Mouse (Mus musculus) layer of hippocampus, adult 9-11 months (tissue): ENCODE measurements around the gene Plcb1.

Experiments used
- DNase-seq: peaks from one replicate; pipeline ENCODE4 v3.0.0; 2022

Gene Plcb1

DNA sequence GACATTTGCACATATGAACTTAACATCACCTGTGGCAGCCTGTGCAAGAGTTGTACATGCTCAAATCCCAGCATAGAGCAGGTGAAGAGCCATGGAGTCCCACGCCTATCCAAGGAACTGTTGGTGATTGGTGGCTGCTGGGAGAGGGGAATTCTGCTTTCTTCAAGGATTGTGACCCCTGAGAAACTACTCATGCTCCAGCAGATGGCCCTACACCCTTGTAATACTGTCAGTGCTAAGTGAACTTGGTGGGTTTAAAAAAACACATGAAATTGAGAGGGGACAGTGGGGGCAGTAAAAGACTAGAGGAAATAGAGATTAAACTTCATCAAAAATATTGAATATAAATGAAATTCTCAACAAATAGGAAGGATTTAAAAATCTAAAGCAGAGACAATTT lies 53.0 kb downstream of the Plcb1 start:
- DNase-seq, result no peak

DNA sequence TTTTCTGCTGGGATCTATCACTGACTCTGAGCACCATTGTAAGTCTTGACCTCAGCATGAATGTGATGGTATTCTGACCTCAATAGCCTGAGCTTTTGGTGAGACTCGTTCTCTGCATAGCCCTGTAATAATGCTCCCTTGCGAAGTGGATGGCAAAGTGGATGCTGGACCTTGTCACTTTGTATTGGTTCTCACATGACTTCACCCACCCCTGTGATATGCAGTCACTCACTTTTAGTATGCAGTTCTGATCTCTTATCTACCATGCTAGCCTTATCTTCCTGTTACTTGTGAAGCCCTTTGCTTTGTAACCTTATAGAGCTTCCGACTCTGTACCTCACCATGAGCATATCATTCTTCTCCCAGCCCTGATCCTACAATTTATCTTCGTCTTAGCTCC lies 57.0 kb downstream of the Plcb1 start:
- DNase-seq, result no peak

DNA sequence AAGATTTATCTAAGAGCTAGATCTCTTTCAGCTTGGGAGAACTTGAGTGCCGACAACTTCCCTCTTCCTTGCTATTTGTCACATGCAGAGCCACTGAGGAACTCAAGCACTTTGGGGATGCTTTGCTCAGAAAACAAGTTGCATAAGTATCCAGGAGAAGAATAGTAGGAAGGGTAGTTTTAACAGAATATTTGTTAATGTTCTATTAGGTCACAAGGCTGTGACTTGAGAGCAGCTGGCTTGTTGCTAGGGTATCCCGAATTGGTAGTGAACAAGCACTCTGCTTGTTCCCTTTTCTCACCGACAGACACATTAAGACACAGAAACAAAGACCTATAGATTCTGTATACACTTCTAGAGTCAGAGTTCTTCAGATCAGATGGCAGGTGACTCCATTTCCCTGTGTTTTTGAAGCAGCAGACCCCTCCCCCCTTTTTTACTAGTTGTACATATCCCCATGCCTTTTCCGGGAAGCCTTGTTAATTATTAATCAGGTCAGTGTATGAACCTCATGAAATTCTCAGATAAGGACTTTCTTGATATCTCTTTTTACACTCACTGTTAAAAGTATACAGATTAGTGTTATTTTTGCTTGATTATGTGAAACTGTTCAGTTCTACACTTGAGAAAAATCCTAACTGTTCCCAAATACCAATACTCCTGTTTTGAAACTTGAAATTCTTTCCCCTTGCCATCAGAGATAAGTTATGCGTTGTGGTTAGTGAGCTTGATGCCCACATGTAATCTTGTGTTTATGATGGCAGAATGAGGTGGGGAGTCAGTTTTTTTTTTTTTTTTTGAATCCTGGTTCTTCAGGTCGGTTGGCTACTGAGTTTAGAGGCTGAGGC lies 58.7 kb downstream of the Plcb1 start:
- DNase-seq, result no peak

DNA sequence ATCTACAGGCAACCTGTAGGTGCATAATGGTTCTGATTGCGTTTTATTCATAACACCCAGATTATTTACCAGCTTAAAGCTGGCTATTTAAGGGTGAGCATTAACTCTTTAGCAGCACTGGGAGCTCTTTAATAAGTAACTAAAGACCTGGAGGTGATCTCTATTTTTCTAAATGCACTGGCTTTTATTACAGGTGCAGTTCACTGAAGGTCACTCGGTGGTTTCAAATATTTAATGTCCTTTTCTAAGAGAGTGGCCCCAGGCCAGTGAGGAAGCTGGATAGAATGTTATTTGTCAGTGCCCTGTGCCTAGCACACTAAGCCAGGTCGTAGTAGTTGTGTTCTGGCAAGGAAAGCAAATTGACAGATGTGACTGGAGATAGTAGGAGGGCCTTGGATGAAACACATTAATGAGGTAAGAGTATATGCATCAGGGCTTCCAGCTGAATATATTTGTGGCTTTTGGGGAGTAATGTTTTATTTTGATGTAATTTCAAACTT lies 59.4 kb downstream of the Plcb1 start:
- DNase-seq, result no peak

DNA sequence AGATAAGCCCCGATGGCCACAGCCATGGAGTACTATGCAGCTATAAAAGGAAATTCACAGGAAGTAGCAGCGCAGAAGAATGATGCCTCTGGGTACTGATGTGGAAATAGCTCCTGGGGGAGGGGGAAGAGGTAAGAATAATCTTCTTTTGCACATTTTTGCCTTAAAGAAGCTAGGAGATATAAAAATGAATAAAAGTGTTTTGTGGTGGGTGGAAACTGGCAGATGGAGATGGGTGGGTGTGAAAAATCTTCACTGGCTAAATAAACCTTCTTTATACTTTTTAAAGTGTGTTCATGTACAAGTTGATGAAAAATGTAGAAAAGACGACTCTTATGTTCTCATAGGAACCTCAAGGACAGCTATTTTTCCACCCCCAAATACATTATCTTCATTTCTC lies 60.7 kb downstream of the Plcb1 start:
- peak; percentile 62 for DNase-seq

DNA sequence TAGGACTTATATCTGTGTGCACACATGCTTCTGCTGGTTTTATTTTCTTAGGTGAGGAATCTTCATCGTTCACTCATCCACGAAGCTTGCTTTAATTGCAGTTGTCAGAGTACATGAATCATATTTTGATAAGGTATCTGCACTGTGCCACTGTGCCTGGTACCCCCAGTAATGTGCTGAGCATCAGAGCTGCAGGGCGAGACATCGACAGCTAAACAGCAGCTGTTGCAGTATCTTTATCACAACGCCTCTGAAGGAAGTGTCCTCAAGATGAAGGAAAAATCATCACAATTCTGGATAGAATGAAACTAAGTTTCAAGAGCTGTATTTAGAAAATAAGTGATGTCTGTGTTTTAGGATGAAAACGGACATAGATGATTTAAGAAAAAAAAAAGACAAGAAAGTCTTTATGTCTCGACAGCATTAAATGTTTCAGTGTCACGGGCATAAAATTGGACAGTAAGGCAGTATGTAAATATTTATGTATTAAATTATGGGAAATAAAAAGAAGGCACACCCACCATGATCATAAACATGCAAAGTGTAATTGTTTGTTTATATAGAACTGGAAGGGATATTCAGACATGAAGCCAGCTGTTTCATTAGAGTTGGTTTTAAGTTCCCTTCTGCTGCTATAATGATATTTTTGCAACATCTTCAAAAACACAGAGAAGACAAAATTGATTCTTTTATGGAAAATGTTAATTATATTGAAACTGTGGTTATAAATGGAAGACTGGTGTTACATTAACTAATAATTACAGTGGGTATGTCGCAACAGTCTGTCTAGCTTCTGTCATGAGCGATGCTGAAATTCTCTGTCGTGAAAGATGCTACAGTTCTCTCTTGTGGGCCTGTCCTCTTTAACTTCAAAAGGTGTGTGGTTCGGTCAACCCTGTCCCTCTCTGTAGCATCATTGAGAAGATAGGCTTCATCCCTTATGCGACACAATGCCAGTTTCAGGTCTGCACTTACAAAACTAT lies 65.6 kb downstream of the Plcb1 start:
- no peak for DNase-seq

DNA sequence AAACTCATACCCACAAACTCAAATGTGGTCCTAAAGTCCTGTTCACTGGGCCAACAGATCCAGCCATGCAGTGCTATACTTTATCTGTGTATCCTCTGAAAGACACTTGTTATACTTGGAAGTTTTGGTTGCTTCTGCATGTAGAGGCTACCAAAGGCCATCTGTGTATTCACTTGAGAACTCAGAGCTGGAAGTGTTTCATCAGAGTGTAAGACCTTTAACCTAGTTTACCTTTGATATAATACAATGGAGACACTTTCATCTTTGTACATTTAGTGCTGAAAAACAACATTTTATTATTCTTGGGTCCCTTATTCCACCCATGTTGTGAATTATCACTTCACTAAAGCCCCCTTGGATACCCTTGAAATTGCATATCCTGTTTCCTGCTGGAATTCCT lies 70.4 kb downstream of the Plcb1 start:
- no peak for DNase-seq

DNA sequence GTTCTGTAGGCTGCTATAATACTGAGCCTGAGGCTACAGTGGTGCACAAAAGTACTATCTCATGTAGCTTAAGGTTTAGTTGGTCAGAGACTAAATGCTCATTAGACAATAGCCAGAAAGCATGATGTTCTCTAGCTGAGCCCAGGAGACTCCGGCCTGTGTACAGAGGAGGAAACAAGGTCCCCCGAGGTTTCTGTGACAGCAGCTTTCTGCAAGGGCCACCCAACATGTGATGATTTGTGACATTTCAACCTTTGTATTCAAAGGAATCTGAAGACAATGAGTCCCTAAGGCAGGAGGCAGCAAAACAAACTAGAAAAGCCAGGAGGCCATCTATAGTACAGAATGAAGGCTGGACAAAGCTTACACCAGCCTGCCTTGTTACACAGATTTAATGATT lies 70.8 kb downstream of the Plcb1 start:
- DNase-seq, result no peak

DNA sequence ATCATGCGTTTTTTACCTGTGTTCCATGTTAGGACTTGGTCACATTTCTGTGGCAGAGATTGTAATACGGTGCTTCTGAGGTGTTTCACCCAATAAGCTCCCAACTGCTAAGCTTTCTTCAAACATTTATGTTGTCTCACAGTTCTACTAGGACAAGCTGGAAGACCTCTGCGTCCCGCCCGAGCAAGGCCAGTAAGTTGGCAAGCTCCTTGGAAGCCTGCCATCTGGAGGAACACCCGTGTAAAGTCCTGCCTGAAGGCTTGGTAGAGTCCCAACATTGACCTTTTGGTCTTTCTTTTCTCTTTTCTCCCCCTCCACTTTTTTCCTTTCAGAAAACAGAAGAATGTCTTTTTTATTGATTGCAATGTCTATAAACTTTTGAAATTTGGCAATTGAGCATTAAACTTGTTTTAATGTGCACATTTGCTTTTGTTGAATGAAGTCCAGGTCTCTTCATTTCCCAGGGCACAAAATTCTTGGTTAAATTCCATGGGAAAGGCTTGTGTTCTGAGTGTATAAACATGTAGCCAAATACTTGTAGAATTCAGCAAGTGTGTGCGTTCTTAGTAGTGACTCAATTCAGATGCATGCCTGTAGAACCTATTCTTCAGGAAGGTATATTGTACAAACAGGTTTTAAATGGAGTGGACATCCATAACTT lies 79.2 kb downstream of the Plcb1 start:
- peak; percentile 19 for DNase-seq

DNA sequence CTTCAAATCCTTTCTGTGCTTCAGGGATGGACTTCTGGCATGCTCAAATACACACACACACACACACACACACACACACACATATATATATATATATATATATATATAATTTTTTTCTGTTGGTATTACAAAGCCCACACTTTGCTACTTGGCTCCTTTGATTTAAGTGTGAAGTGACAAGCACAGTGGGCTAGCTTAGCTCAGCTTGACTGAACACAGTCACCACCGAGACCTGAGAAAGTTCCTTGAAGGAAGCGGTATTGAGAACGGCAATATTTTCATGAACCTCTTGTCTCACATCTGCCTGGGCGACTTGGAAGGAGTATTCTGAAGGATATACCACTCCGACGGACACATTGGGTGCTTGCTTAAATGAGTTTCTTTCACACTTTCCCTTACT lies 81.5 kb downstream of the Plcb1 start:
- DNase-seq, result no peak

DNA sequence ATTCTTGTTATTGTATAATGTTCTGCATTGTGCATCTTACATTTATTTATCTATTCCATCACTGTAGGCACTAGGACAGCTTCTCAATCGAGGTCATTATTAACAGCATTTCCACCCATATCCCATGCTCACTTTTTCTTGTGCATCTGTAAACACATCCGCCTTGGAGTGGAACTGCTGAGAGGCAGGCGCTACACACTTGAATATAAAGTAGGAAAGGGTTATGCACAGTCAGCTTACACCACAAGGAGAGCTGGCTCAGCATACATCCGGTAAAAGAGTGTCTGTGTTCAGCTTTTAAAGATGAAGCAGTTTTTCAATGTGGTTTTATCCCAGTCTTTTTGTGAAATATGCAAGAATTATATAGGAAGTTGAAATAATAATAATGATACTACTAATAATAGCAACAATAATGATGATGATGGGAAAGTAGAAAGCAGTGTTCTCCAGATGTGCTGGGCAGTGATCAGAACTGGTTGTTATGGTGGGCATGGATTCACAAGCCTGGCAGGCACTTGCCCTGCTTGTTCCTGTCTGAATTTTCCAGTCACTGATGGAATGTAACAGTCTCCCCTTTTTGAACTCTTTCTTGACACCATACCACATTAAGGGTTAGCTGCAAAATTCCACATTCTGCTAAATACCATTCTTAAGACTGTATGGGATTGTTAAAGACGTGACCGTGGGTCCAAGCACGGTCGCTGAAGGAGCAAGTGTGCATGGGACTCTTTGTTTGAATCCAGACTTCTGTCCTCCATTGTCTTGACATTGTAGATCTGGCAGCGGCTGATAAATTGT lies 86.0 kb downstream of the Plcb1 start:
- no peak for DNase-seq

DNA sequence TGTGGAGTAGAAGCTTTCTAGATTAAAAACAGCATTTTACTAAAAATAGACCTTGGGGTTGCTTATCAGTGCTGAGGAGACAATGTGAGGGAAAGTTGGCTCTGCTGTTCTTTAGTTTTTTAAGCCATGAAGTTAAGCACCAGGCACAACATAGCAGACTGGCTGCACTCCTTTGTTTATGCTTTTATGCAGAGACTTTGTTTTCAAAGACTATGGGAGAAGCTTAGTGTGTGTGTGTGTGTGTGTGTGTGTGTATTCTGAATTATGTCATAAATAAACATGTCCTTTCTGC lies 86.6 kb downstream of the Plcb1 start:
- DNase-seq, result no peak

DNA sequence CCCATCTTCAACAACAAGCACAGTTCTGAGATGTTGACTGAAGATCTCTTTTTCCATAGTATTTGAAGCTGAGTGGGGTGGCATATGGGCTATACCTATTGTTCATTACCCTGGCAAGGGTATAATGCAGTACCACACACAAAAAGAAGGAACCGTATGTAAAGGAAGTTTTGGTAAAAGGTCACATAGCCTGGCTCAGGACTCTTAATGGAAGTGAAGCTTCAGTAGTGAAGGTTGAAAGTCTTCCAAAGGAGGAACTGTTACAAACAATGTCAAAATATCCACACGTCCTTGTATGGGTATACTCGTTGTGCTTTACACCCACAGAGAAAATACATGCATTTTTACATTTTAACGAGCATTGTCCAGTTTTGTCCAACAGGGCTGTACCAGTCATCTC lies 91.3 kb downstream of the Plcb1 start:
- no peak for DNase-seq

DNA sequence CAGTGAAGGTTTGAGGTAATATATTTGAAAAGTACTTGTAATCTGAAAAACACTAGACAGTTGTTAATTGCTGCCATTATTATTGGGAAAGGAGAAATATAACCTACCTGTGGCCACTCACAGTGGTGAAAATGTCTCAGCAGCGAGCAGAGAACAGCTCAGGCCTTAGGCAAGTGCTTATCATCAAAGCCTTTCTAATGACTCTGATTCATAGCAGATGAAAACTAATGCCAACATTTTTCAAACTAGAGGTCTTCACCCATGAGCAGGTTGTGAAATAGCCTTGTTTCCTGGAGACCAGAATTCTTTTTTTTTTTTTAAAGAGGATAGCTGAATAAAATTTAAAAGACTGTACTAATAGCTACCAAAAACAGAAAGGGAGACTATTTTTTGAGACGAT lies 105.3 kb downstream of the Plcb1 start:
- DNase-seq, result no peak

DNA sequence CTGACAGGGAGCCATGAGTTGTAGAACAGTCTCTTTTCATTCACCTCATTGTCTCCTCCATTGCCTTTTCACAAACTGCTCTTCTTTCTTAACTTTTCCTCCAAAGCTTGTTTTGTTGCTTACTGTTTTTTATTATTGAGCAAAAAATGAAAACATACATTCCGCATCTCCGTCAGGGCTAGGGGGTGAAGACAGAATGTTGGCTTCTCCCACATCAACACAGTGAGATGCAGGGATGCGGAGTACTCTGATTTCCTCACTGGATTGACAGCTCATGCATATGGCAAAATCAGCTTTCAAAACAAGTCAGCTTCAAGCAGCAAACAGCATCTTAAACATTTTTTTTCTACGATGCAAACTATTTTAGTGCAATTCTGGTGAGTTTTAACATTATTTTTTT lies 108.9 kb downstream of the Plcb1 start:
- DNase-seq, result no peak

DNA sequence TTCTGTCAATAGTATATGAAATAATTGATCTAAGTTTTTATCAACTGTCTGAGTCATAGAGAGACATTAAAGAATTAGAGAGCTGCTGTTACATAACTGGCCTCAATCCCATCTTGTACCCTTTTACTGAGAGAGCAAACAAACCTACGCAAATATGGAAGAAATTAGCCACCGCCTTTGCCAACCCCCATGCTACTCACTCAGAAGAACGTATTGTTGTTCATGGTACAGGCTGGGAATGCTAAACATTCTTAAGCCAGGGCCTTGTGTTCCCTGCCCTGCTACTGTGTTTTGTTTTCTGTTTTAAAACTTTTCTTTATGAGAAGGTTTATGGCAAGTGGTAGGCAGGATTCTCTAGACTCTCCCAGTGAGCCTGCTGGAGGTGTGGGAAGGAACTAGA lies 110.3 kb downstream of the Plcb1 start:
- DNase-seq, result peak; percentile 55

DNA sequence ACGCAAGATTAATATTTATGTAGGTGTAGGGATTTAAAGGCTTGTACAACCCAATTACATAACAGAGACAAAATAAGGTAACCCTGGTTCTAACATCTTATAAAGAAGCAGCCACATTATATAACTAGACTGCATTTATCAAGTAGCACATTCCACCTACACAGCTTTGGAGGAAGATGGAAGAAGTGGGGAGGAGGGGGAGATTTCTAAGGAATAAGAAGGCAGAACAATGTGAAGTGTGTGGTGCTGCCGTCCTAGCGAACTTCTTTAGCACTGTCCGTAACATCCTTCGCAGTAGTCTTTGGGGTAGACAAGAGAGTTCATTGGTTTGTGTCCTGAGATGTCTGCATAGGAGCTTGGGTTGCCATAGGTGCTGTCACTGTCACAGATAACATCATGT lies 111.2 kb downstream of the Plcb1 start:
- DNase-seq, result no peak

DNA sequence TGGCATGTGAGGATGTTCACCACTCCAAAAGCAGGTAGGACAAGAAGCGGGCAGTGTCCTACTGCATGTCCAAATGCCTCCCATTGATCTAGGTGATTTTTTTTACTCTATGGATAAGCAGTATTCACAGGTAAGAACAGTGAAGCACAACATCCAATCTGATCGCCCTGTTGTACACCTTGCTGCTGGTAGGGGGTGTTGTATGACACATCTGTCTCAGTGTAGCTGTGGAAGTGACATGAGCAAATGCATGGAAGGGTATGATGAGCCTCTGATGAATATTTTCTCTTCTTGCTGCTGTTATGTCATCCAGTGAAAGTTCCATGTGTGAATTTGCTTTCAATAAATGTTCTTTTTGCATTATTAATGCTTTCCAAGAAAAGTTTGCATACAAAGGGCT lies 115.7 kb downstream of the Plcb1 start:
- DNase-seq, result no peak

DNA sequence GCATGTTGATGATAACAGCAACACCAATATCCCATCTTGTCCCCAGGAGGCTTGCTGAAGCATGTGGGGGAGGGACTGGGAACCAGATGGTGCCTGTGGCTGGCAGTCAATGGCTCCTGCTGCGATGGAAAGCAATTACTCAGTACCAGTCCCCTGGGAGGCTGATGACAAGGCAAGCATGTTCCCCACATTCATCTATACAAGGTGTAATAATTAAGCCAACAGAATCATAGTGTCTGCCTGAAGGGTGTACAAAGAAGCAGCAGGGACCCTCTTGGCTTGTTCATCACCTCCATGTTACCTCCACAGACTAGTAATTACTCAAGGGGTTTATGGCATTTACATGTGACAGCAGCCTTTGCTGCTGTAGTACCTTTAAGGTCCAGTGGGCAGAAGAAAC lies 125.0 kb downstream of the Plcb1 start:
- peak; percentile 86 for DNase-seq

DNA sequence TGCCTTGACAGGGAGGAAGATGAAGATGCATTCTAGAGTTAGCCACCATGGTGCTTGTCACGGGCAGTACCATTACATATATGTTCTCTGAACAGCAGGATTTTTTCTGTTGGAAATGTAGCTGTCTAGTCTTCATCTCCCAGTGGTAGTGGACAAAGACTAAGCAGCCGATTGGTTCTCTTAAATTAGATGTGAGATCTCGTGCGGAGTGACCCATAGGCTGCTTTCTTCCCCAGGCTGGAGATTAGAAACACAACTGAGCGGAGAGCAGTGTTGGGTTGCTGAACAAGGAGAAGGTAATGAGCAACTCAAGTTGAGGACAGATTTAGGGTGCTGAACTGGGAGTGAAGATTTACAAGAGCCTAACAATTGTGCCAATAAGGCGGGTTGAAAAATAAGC lies 125.5 kb downstream of the Plcb1 start:
- DNase-seq, result no peak

DNA sequence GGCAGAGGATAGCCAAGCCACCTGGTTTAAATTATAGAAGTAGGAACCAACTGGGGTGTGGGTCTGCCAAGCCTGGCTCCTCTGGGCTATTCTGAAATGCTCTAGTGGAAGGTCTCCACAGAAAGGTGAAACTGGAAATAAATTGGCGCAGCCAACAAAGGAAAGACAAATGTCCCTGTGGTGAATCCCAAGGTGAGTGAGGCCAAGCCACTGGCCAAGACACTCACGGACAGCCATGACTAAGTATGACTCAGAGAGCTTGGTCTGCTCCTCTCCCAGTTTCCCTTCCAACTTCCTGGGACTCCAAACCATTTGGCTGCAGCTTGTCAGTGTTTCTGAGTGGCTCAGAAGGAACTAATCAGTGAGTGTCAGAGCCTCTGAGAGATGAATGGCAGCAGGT lies 126.7 kb downstream of the Plcb1 start:
- DNase-seq, result no peak

DNA sequence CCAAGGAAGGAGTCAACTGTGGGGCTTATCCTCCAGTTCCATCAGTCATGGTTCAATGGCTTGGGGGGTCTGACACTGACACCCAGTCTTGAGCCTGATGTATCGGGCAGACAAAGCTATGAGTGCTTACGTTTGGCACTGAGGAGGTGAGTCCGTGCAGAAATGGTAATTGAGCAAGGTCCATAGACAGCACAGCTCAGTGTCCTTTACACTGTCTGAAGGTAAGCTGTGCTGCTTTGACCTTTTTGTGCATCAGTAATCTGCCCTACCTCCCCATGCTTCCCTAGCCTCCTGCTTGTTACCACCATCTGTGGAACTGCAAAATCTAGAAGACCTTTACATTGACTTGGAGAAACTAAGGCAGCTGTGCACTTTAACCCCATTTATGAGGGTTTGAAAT lies 127.7 kb downstream of the Plcb1 start:
- DNase-seq, result no peak

DNA sequence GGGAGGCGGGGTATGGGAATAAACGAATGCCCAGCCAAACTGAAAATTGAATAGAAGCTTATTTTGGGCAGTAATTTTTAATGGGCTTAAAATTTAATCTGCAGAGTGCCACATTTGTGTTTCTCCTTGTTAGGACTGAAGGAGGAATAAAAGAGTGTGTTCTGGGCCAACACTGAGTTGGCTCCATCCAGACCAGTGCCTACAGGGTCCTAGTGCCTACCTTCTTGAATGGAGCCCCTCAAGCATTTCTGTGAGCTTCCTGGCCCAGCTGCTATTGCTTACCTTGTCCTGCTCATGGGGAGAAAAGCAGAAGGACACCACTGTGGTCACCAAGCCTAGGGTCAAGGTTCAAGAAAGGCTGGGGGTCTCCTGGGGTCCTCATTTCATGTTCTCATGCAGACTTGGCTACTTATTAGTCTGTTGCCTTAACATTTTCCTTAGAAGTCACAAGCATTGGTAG lies 128.3 kb downstream of the Plcb1 start:
- DNase-seq, result no peak
